Mouse (Mus musculus) stomach, postnatal 0 days (tissue): ENCODE measurements at regions not wholly inside any gene's neighbourhood (a gene's known extent, or its start where the extent isn't known, plus 50 kb on each side); places are given as distances from the start of the nearest gene placed in this dataset.

Experiments
- ATAC-seq: fragments of 200-750 bp; cut with Nextera tagmentation; 2 replicates; pipeline ENCODE4 v1.8.0; 2017; ENCODE audit not compliant: low FRiP score, low TSS enrichment
- DNase-seq: peaks from one replicate; pipeline ENCODE4 v3.0.0-alpha.2; 2016; ENCODE audit warnings: low spot score
- H3K27ac ChIP-seq: fragments of 300-500 bp; sonication (generic); replicated peaks from 2 replicates; pipeline ENCODE4 v1.5.1; 2014; ENCODE audit warnings: mild to moderate bottlenecking, control low read depth
- H3K27me3 ChIP-seq: fragments of 300-500 bp; sonication (generic); 2 replicates; pipeline ENCODE4 v1.6.1; 2014; ENCODE audit warnings: low read length; ENCODE audit not compliant: control insufficient read depth, insufficient read depth
- H3K36me3 ChIP-seq: fragments of 300-500 bp; sonication (generic); 2 replicates; pipeline ENCODE4 v1.6.1; 2014; ENCODE audit warnings: low read length, mixed read lengths; ENCODE audit not compliant: control insufficient read depth, insufficient read depth
- H3K4me1 ChIP-seq: fragments of 300-500 bp; sonication (generic); replicated peaks from 2 replicates; pipeline ENCODE4 v1.6.1; 2014; ENCODE audit warnings: antibody characterized with exemption; ENCODE audit not compliant: control insufficient read depth, insufficient read depth
- H3K4me2 ChIP-seq: fragments of 300-500 bp; sonication (generic); replicated peaks from 2 replicates; pipeline ENCODE4 v1.6.1; 2014; ENCODE audit warnings: low read depth, mild to moderate bottlenecking, control low read depth, moderate library complexity
- H3K4me3 ChIP-seq: fragments of 300-500 bp; sonication (generic); 2 replicates; pipeline ENCODE4 v1.5.1; 2014; ENCODE audit warnings: low read depth, low read length, control low read depth
- H3K9ac ChIP-seq: fragments of 300-500 bp; sonication (generic); 2 replicates; pipeline ENCODE4 v1.6.1; 2014; ENCODE audit warnings: mild to moderate bottlenecking, low read length, control low read depth, mixed read lengths
- H3K9me3 ChIP-seq: fragments of 300-500 bp; sonication (generic); 2 replicates; pipeline ENCODE4 v1.6.1; 2016; ENCODE audit warnings: low read length; ENCODE audit not compliant: control insufficient read depth
- CTCF ChIP-seq: IDR thresholded peaks from 2 replicates; pipeline ENCODE4 v1.5.1; 2016; ENCODE audit warnings: antibody characterized with exemption, low read depth, mild to moderate bottlenecking, moderate library complexity
- EP300 ChIP-seq: optimal IDR thresholded peaks from 2 replicates; pipeline ENCODE3; 2016; ENCODE audit warnings: antibody characterized with exemption
- WGBS: fragments of 180-500 bp; shearing (Covaris S2); extraction: QIAGEN DNeasy Blood & Tissue Kit; methylation state at CpG from one replicate; pipeline ENCODE4 v1.1.7; 2014; 5-methylcytosine and 5-hydroxymethylcytosine counted together

GRCm38 (mm10) chr14:105819534-105819933 is 77.1 kb downstream of the Spry2 start:
- no peak for ATAC-seq
- Histone ChIP-seq H3K27ac (no peak overlapping the region), H3K4me3 (no peak overlapping the region), H3K9ac (no peak overlapping the region), H3K9me3 (no peaks in the 10 kb centered on the region), H3K36me3 (no peaks in the 10 kb centered on the region), H3K4me2 (no peak overlapping the region), H3K27me3 (no peaks in the 10 kb centered on the region), H3K4me1 (peaks cover 3% of the 10 kb centered on the region; the same call in 1 of the 2 replicates)
- DNase-seq, result no peak
- TF ChIP-seq CTCF (peak; percentile 22), EP300 (no peak)
- WGBS, result 97% methylated on average over 2 of the region's 2 CpGs

DNA sequence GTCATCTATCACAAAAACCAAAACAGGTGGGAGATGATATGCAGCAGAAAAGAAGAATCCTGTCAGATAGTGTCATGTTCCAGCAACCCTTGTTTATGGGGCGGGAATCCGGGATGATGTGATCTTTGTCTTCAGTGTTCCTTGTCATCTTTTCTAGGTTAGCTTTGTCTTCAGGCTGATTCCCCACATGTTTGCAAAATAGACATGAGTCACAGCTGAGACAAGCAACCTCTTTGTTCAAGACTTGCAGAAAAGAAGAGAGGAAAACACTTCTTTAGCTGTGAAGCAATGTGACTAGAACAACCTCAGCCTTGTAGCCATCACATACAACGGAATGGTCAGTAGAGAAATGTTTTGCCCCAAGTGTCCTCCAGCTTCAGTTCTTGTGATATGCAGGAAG is 77.8 kb downstream of the Spry2 start:
- Histone ChIP-seq H3K4me1 (peaks cover 3% of the 10 kb centered on the region; the same call in 1 of the 2 replicates), H3K36me3 (no peaks in the 10 kb centered on the region), H3K27me3 (no peaks in the 10 kb centered on the region), H3K27ac (no peak overlapping the region), H3K9ac (no peak overlapping the region), H3K4me2 (no peak overlapping the region), H3K4me3 (no peak overlapping the region), H3K9me3 (no peaks in the 10 kb centered on the region)
- no peak for ATAC-seq
- TF ChIP-seq EP300 (no peak), CTCF (no peak)
- DNase-seq, result no peak
- WGBS, result 94% methylated on average over 3 of the region's 3 CpGs

GRCm38 (mm10) chr14:105817481-105817880 is 79.1 kb downstream of the Spry2 start:
- no peak for ATAC-seq
- peaks cover 3% of the 10 kb centered on the region; the same call in 1 of the 2 replicates for H3K4me1 ChIP-seq
- no peaks in the 10 kb centered on the region for H3K27me3 ChIP-seq
- H3K9ac ChIP-seq, result no peak overlapping the region
- H3K9me3 ChIP-seq, result no peaks in the 10 kb centered on the region
- DNase-seq, result no peak
- TF ChIP-seq EP300 (no peak), CTCF (no peak)
- H3K4me2 ChIP-seq, result no peak overlapping the region
- H3K27ac ChIP-seq, result no peak overlapping the region
- no peaks in the 10 kb centered on the region for H3K36me3 ChIP-seq
- H3K4me3 ChIP-seq, result no peak overlapping the region
- 91% methylated on average over 6 of the region's 6 CpGs for WGBS

DNA sequence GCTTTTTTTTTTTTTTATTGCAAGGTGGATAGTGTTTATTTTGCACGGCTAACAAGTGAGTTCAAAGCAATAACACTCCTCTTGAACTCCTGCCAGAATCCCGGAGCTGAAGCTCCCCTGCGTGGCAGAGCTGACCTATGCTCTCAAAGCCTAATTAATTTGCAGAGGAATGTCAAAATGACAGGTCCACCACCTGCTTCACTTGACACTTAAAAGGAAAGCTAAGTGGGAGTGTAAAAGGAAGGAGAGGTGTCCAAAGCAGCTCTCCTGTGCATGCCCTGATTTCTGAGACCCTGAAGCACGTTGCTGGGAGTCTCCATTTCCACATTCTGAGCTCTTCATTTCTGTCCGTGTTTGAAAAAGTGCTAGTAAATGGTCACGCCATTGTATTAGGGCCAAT is 80.8 kb downstream of the Spry2 start:
- Histone ChIP-seq H3K27ac (no peak overlapping the region), H3K4me1 (peaks cover 3% of the 10 kb centered on the region; the same call in 1 of the 2 replicates), H3K9me3 (no peaks in the 10 kb centered on the region), H3K36me3 (no peaks in the 10 kb centered on the region), H3K4me3 (peak overlapping the region; percentile 18), H3K4me2 (peak overlapping the region; percentile 50), H3K27me3 (no peaks in the 10 kb centered on the region), H3K9ac (0 out of 2 replicates have a peak overlapping the region, but pooled peaks have one; percentile 27)
- no peak for TF ChIP-seq EP300
- TF ChIP-seq CTCF, result no peak
- DNase-seq (peak; percentile 26), ATAC-seq (no peak)
- 15% methylated on average over 6 of the region's 6 CpGs for WGBS

GRCm38 (mm10) chr14:105815281-105815680 is 81.3 kb downstream of the Spry2 start:
- no peaks in the 10 kb centered on the region for H3K9me3 ChIP-seq
- DNase-seq (no peak), ATAC-seq (no peak)
- H3K27me3 ChIP-seq, result no peaks in the 10 kb centered on the region
- no peaks in the 10 kb centered on the region for H3K36me3 ChIP-seq
- peak overlapping the region; percentile 18 for H3K4me3 ChIP-seq
- no peak overlapping the region for H3K27ac ChIP-seq
- WGBS, result 10% methylated on average over 12 of the region's 12 CpGs
- H3K4me2 ChIP-seq, result peak overlapping the region; percentile 50
- TF ChIP-seq CTCF (no peak), EP300 (no peak)
- H3K4me1 ChIP-seq, result peaks cover 3% of the 10 kb centered on the region; the same call in 1 of the 2 replicates
- no peak overlapping the region for H3K9ac ChIP-seq

- Histone ChIP-seq H3K27ac (no peak overlapping the region), H3K4me3 (no peak overlapping the region), H3K27me3 (no peaks in the 10 kb centered on the region), H3K9me3 (no peaks in the 10 kb centered on the region), H3K4me2 (no peak overlapping the region), H3K36me3 (no peaks in the 10 kb centered on the region), H3K9ac (no peak overlapping the region), H3K4me1 (peaks cover 3% of the 10 kb centered on the region; the same call in 1 of the 2 replicates)
- ATAC-seq, result no peak
- DNase-seq, result no peak
- TF ChIP-seq CTCF (no peak), EP300 (no peak)
Measured at GRCm38 (mm10) chr14:105813661-105814060, 83.0 kb downstream of the Spry2 start.
